Mouse (Mus musculus): ENCODE results near the gene Lrrc41.

The Lrrc41 gene

DNA sequence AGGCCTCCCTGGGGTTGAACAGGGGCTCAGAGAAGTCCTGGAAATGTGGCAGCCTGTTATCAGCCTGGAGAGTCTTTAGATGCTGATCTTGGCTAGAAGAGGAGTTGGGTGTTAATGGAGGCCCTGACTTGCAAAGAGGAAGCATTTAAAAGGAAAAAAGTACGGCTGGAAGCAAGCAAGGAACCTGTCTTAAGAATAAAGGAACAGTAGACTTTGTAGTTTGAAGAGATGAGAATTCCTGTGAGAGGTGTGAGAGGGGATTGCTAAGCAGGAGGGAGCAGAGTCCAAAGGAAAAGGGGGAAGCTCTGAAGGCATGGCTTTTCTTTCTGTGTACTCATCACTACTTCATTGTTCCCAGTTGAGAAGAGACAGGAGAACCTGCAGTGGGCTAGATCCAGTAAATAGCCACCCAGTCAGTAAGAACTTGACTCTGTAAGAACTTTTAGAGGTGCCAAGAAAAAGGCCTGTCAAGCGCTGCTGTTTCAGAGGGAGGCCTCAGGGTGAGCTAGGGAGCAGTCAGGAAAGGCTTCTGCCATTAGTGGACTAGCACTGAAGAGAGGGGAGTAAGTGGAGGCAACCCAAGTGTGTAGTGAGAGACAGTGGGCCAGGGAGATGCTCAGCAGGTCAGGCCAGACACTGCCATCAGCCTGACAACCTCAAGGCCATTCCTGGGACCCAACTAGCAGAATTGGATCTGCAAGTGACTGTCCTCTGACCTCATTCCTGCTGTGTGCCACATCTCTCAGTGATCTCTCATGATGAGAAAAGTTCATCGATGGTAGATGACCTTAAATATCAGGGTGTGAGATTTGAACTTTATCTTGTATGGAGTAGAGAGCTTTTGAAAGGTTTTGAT, 2.4 kb downstream of the Lrrc41 start:
- DNase-seq (ENCODE audit: extremely low spot score, low spot score) = no peak

- no peak for DNase-seq (ENCODE audit: extremely low spot score, low spot score)
Observed at GRCm38 (mm10) chr4:116088510-116089249, 13.6 kb downstream of the Lrrc41 start.

DNA sequence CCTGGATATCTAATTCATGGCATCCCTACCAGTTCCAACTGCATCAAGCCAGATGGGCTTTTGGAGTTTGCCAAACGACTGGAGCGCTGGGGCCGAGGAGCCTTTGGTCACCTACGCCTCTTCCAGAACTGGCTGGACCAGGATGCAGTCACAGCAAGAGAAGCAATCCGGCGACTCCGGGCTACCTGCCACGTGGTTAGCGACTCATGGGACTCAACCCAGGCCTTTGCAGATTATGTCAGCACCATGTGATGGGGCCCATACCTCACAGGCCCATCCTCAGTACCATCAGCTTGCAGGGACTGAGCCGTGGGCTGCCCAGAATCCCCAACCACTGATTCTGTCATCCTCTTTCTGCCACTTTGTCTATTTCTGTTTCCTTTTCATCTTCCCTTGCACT, 21.2 kb downstream of the Lrrc41 start:
- DNase-seq (ENCODE audit: extremely low spot score, low spot score) = no peak

DNA sequence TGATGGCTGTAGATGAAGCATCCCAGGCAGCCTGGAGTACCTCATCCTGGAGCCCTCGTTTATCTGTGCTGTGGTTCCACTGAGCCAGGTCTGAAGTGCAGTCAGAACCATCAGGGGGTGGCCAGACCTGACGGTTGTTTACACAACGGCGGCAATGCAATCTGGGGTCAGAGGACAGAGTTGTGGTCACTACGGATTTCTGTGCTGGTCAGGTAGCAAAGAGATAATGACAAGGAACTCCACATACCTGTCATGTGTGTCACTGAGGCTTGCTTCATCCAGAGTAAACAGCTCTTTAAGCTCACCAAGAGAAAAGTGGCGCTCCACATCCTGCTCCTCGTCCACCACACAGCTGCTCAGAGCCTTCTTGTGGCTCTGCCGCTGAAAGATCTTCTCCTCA, 22.1 kb downstream of the Lrrc41 start:
- no peak for DNase-seq (ENCODE audit: extremely low spot score, low spot score)

- no peak for DNase-seq (ENCODE audit: extremely low spot score, low spot score)
Observed at GRCm38 (mm10) chr4:116100959-116101358, 25.9 kb downstream of the Lrrc41 start.

GRCm38 (mm10) chr4:116105278-116105677, 30.2 kb downstream of the Lrrc41 start:
- no peak for DNase-seq (ENCODE audit: extremely low spot score, low spot score)

- DNase-seq (ENCODE audit: extremely low spot score, low spot score) = no peak
Observed at GRCm38 (mm10) chr4:116110695-116111094, 35.6 kb downstream of the Lrrc41 start.

- DNase-seq (ENCODE audit: extremely low spot score, low spot score) = no peak
Observed at GRCm38 (mm10) chr4:116111486-116111885, 36.4 kb downstream of the Lrrc41 start.

- DNase-seq (ENCODE audit: extremely low spot score, low spot score) = no peak
Observed at GRCm38 (mm10) chr4:116122762-116123161, 47.7 kb downstream of the Lrrc41 start.

GRCm38 (mm10) chr4:116123602-116124519, 48.8 kb downstream of the Lrrc41 start, which contains the start of the genes Rad54l and Pomgnt1:
Gene Rad54l, minus strand, starts transcription at chr4:116123690.
Gene Pomgnt1, plus strand, starts transcription at chr4:116123840.
- peak; percentile 87 for DNase-seq (ENCODE audit: extremely low spot score, low spot score)

DNA sequence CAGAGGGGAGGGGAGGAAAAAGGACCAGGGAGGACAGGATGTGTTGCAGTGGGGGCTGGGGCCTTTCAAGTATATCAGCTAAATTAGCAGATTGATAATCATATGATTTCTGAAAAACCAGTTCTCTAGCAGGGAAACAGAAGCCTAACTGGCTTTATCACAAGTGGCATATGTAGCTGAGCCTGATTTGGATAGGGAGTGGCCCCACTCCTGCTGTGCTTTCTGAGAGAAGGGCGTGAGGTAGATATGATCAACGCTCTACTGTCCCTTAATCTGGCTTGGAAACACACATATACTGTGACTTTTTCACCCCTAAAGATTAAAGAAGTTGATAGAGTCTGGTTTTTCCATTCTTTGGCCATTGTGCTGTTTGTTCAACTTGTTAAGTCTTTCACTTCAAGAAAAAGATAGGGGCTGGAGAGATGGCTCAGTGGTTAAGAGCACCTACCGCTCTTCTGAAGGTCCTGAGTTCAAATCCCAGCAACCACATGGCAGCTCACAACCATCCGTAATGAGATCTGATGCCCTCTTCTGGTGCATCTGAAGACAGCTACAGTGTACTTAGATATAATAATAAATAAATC, 50.8 kb downstream of the Lrrc41 start:
- no peak for DNase-seq (ENCODE audit: extremely low spot score, low spot score)

GRCm38 (mm10) chr4:116127956-116128355, 52.9 kb downstream of the Lrrc41 start:
- DNase-seq (ENCODE audit: extremely low spot score, low spot score) = no peak

GRCm38 (mm10) chr4:116133126-116133525, 58.1 kb downstream of the Lrrc41 start:
- DNase-seq (ENCODE audit: extremely low spot score, low spot score) = no peak

- DNase-seq (ENCODE audit: extremely low spot score, low spot score) = no peak
Observed at GRCm38 (mm10) chr4:116134990-116135389, 59.9 kb downstream of the Lrrc41 start.

GRCm38 (mm10) chr4:116137421-116137996, 62.4 kb downstream of the Lrrc41 start:
- no peak for DNase-seq (ENCODE audit: extremely low spot score, low spot score)

- DNase-seq (ENCODE audit: extremely low spot score, low spot score) = no peak
Observed at GRCm38 (mm10) chr4:116140801-116141574, 65.9 kb downstream of the Lrrc41 start.

GRCm38 (mm10) chr4:116141736-116142135, 66.7 kb downstream of the Lrrc41 start:
- no peak for DNase-seq (ENCODE audit: extremely low spot score, low spot score)

GRCm38 (mm10) chr4:116142269-116142668, 67.2 kb downstream of the Lrrc41 start:
- no peak for DNase-seq (ENCODE audit: extremely low spot score, low spot score)

DNA sequence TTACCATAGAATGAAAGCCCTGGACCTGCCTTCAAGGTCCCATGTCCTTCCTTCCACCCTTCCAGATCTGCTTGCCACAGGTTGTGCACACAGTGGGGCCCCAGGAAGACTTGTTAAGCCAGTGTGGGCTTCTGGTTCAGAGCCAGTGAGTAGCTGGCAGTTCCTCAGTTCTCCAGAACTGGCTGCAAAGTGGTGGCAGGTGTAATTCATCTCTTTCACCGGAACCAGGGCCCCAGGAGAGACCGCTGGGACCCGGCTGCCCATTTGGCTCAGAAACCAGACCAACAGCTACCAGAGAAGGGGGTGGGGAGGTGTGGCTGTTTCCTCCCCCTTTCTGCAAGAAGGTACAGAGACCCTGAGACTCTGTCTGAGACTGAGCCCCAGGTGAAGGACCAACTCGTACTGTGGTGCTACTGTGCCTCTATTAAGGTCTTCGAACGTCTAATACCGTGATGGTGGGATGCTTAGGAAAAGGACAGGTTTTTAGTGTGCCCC, 68.3 kb downstream of the Lrrc41 start:
- DNase-seq (ENCODE audit: extremely low spot score, low spot score) = no peak

Data from neural tube, embryonic 10.5 days (tissue).